Mouse (Mus musculus): Measurements from ENCODE around the gene Zbtb20. TPM values are rescaled to one million over a fixed set of nuclear protein-coding genes. Genes with fewer than 3 reads are reported as not detected.

Zbtb20 gene
- polyA plus RNA-seq, 1 experiment from 2014 or later: 20.2 TPM

MicroRNA genes within 50 kb of the gene (microRNA counts, 519-probe panel; counts per million panel counts)
- 236 counts per million, percentile 44 among the panel's probes with 10 or more counts for microRNA mmu-miR-568

Small RNA genes within 50 kb of the gene (microRNA-seq; reads per million reads assigned to microRNA genes)
- gene Mir568: not detected

All from embryonic facial prominence, embryonic 13.5 days (tissue).